Mouse (Mus musculus) induced T-regulatory cell, adult 2 months (primary cell): ENCODE data around the gene Camkv.

ENCODE experiments used
- DNase-seq: peaks from one replicate; pipeline ENCODE4 v3.0.0-alpha.2; 2012; ENCODE audit warnings: low read depth

Gene Camkv

GRCm38 (mm10) chr9:107962916-107963315, 27.4 kb downstream of the Camkv start:
- DNase-seq, result no peak

- DNase-seq, result peak; percentile 89
These were observed 28.2 kb downstream of the Camkv start for GRCm38 (mm10) chr9:107963700-107964099.

GRCm38 (mm10) chr9:107964681-107965080, 29.2 kb downstream of the Camkv start:
- no peak for DNase-seq

GRCm38 (mm10) chr9:107966676-107967075, 31.2 kb downstream of the Camkv start:
- no peak for DNase-seq

- DNase-seq, result no peak
These were observed 32.0 kb downstream of the Camkv start for GRCm38 (mm10) chr9:107967437-107967836.

GRCm38 (mm10) chr9:107968531-107968930, 33.1 kb downstream of the Camkv start:
- DNase-seq, result no peak

- no peak for DNase-seq
These were observed 34.8 kb downstream of the Camkv start for GRCm38 (mm10) chr9:107970311-107970710.

- DNase-seq, result peak; percentile 54
These were observed 36.4 kb downstream of the Camkv start for GRCm38 (mm10) chr9:107971690-107972541.

- DNase-seq, result no peak
These were observed 39.2 kb downstream of the Camkv start for GRCm38 (mm10) chr9:107974491-107975171.

- DNase-seq, result peak; percentile 88
These were observed 40.2 kb downstream of the Camkv start, which contains the start of gene Uba7 for GRCm38 (mm10) chr9:107975399-107976386. Gene Uba7 (plus strand): TSS chr9:107975505.

GRCm38 (mm10) chr9:107978815-107979214, 43.3 kb downstream of the Camkv start:
- no peak for DNase-seq

- no peak for DNase-seq
These were observed 46.5 kb downstream of the Camkv start for GRCm38 (mm10) chr9:107981684-107982605.

- DNase-seq, result no peak
These were observed 47.3 kb downstream of the Camkv start, which contains the start of gene Gm20661 for GRCm38 (mm10) chr9:107982681-107983346. Gene Gm20661 (plus strand): TSS chr9:107983058.

- no peak for DNase-seq
These were observed 48.0 kb downstream of the Camkv start for GRCm38 (mm10) chr9:107983421-107983890.

- DNase-seq, result no peak
These were observed 48.7 kb downstream of the Camkv start for GRCm38 (mm10) chr9:107984052-107984753.

GRCm38 (mm10) chr9:107984754-107985055, 49.2 kb downstream of the Camkv start:
- DNase-seq, result no peak

GRCm38 (mm10) chr9:107985131-107986119, 50.0 kb downstream of the Camkv start, which contains the start of gene Inka1:
Gene Inka1 (minus strand): TSS chr9:107985879.
- peak; percentile 94 for DNase-seq

GRCm38 (mm10) chr9:107986376-107986775, 50.9 kb downstream of the Camkv start:
- peak; percentile 85 for DNase-seq
